Mouse (Mus musculus) hindbrain, postnatal 0 days (tissue): ENCODE results near the gene Tubb4a. TPM values are rescaled to one million over a fixed set of nuclear protein-coding genes. Genes with fewer than 3 reads are reported as not detected.

Source experiments
- ATAC-seq: fragments of 200-750 bp; cut with Nextera tagmentation; 2 replicates; pipeline ENCODE4 v1.8.0; 2017; ENCODE audit warnings: mild to moderate bottlenecking, moderate TSS enrichment, moderate library complexity
- DNase-seq: peaks from one replicate; pipeline ENCODE4 v3.0.0-alpha.2; 2015; ENCODE audit warnings: low spot score
- H3K27ac ChIP-seq: fragments of 300-500 bp; sonication (generic); 2 replicates; pipeline ENCODE4 v1.5.1; 2014; ENCODE audit warnings: mild to moderate bottlenecking
- H3K27me3 ChIP-seq: fragments of 300-500 bp; sonication (generic); 2 replicates; pipeline ENCODE4 v1.6.1; 2014; ENCODE audit warnings: low read length, mixed read lengths; ENCODE audit not compliant: insufficient read depth
- H3K36me3 ChIP-seq: fragments of 300-500 bp; sonication (generic); 2 replicates; pipeline ENCODE4 v1.6.1; 2014; ENCODE audit warnings: low read length, mixed read lengths; ENCODE audit not compliant: insufficient read depth
- H3K4me1 ChIP-seq: fragments of 300-500 bp; sonication (generic); 2 replicates; pipeline ENCODE4 v1.6.1; 2014; ENCODE audit warnings: antibody characterized with exemption, low read length, mixed read lengths; ENCODE audit not compliant: insufficient read depth
- H3K4me2 ChIP-seq: fragments of 300-500 bp; sonication (generic); 2 replicates; pipeline ENCODE4 v1.6.1; 2014; ENCODE audit warnings: low read depth, mild to moderate bottlenecking, low read length, moderate library complexity, mixed read lengths
- H3K4me3 ChIP-seq: fragments of 300-500 bp; sonication (generic); 2 replicates; pipeline ENCODE4 v1.5.1; 2014; ENCODE audit warnings: low read length
- H3K9ac ChIP-seq: fragments of 300-500 bp; sonication (generic); replicated peaks from 2 replicates; pipeline ENCODE4 v1.6.1; 2014; ENCODE audit warnings: mild to moderate bottlenecking, low read length, moderate library complexity, mixed read lengths
- H3K9me3 ChIP-seq: fragments of 300-500 bp; sonication (generic); 2 replicates; pipeline ENCODE4 v1.6.1; 2016; ENCODE audit warnings: low read length, mixed read lengths
- CTCF ChIP-seq: IDR thresholded peaks from 2 replicates; pipeline ENCODE4 v1.5.1; 2016; ENCODE audit warnings: antibody characterized with exemption, control low read depth, low read depth
- WGBS: fragments of 180-500 bp; shearing (Covaris S2); extraction: QIAGEN DNeasy Blood & Tissue Kit; methylation state at CpG from one replicate; pipeline ENCODE4 v1.1.7; 2014; 5-methylcytosine and 5-hydroxymethylcytosine counted together
- polyA plus RNA-seq: library from polyadenylated mRNA; unstranded; fragments of >200 nt; fragmentation: Nextera tagmentation; extraction: Ambion mirVana; gene quantifications from 2 replicates; pipeline ENCODE4 v1.2.1, GENCODE M21; 2015
- total RNA-seq: library from RNA; depleted of rRNA; stranded (reverse); fragments of >200 nt; gene quantifications from 2 replicates; pipeline ENCODE4 v1.2.3, GENCODE M21; 2014

Gene Tubb4a
- total and polyA plus RNA-seq, 2 experiments from 2014 or later, result 209 to 346 TPM

- ATAC-seq, result no peak
- Histone ChIP-seq H3K4me3 (peak overlapping the region; percentile 57; the same call in 1 of the 2 replicates), H3K4me2 (peak overlapping the region; percentile 73), H3K4me1 (peaks cover 6% of the 10 kb centered on the region; the same call in 1 of the 2 replicates), H3K9ac (no peak overlapping the region; the same call in 1 of the 2 replicates), H3K27ac (no peak overlapping the region), H3K36me3 (peaks cover 2% of the 10 kb centered on the region; the same call in 1 of the 2 replicates), H3K9me3 (no peaks in the 10 kb centered on the region), H3K27me3 (no peaks in the 10 kb centered on the region)
- TF ChIP-seq CTCF, result no peak
- no peak for DNase-seq
- WGBS, result 72% methylated on average over 11 of the region's 11 CpGs
These were observed 1.4 kb downstream of the Tubb4a start for GRCm38 (mm10) chr17:57085970-57086757.

DNA sequence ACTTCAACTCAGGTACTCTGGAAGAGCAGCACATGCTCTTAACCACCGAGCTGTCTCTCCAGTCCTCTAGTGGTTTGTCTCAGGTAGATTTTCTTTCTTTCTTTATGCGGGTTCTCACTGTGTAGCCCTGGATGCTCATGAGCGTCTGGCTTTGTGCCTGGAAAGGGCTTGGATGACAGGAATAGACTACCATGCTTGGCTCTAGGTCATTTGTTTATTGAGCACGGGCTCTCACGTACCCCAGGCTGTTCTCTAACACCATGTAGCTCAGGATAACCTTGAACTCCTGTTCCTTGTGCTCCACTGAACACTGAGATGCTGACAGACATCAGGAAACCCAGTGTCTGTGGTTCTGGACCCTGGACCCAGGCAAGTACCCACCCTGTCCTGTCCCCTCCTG, 5.1 kb downstream of the Tubb4a start:
- 85% methylated on average over 5 of the region's 5 CpGs for WGBS
- Histone ChIP-seq H3K4me3 (no peak overlapping the region), H3K27ac (no peak overlapping the region), H3K4me2 (no peak overlapping the region), H3K4me1 (peaks cover 6% of the 10 kb centered on the region; the same call in 1 of the 2 replicates), H3K9me3 (no peaks in the 10 kb centered on the region), H3K9ac (no peak overlapping the region), H3K27me3 (no peaks in the 10 kb centered on the region), H3K36me3 (peaks cover 12% of the 10 kb centered on the region; the same call in 1 of the 2 replicates)
- no peak for ATAC-seq
- no peak for TF ChIP-seq CTCF
- no peak for DNase-seq

DNA sequence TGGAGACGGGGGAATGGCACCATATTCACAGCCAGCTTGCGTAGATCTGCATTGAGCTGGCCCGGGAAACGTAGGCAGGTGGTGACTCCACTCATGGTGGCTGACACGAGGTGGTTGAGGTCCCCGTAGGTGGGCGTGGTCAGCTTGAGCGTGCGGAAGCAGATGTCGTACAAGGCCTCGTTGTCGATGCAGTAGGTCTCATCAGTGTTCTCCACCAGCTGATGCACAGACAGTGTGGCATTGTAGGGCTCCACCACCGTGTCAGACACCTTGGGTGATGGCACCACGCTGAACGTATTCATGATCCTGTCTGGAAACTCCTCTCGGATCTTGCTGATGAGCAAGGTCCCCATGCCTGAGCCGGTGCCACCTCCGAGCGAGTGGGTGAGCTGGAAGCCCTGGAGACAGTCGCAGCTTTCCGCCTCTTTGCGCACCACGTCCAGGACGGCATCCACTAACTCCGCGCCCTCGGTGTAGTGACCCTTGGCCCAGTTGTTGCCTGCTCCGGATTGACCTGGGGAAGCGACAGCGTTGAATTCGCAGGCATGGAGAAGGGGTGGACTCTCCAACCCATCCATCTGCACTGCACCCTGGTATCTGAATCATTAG, 6.2 kb downstream of the Tubb4a start:
- H3K9ac ChIP-seq, result no peak overlapping the region
- TF ChIP-seq CTCF, result no peak
- no peak overlapping the region for H3K4me2 ChIP-seq
- 94% methylated on average over 31 of the region's 31 CpGs for WGBS
- no peak overlapping the region for H3K4me3 ChIP-seq
- ATAC-seq, result no peak
- DNase-seq, result no peak
- H3K9me3 ChIP-seq, result no peaks in the 10 kb centered on the region
- H3K27me3 ChIP-seq, result no peaks in the 10 kb centered on the region
- H3K27ac ChIP-seq, result no peak overlapping the region
- no peaks in the 10 kb centered on the region for H3K4me1 ChIP-seq
- peaks cover 12% of the 10 kb centered on the region; the same call in 1 of the 2 replicates for H3K36me3 ChIP-seq

DNA sequence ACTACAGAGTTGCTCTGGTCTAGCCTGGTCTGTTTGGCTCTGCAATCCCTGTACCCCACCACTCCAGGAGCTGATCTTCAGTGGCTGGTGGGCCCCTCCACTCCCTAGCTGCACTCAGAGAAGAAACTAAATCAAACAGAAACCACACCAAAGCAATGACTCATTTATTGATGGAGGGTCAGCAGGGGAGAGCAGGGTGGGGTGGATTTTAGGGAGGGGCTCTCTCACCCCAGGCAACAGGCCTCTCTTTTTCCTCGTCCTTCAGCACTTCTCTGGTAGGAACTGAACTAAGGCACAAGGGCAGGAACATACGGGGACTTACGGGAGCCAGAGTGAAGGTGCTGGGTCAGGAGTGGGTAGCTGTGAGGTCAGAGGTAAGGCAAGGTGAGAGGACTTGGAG, 7.7 kb downstream of the Tubb4a start:
- Histone ChIP-seq H3K27ac (no peak overlapping the region), H3K9me3 (no peaks in the 10 kb centered on the region), H3K27me3 (no peaks in the 10 kb centered on the region), H3K4me2 (no peak overlapping the region), H3K4me3 (no peak overlapping the region), H3K9ac (no peak overlapping the region), H3K36me3 (peaks cover 12% of the 10 kb centered on the region; the same call in 1 of the 2 replicates), H3K4me1 (no peaks in the 10 kb centered on the region)
- ATAC-seq (no peak), DNase-seq (no peak)
- WGBS, result 76% methylated on average over 3 of the region's 3 CpGs
- no peak for TF ChIP-seq CTCF

DNA sequence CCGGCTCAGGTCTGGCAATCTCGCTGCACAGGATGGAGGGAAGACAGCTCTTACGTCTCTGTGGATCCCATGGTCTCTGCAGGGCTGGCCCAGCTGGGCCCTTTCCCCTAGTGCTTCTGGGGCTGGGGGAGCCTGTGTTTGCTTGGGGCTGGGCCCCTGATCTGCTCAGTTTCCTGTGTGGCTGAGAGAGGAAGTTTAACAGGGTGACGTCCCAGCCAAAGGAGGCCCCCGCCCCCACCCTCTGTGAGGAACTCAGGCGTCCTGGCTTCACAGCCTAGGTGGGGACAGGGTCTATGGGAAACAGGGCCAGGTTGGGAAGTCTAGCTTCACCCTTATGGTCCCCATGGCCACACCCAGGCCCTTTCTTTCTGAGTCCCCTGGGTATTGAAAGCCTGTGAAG, 9.2 kb downstream of the Tubb4a start, which contains the start of gene Dennd1c:
Gene Dennd1c, minus strand, starts transcription at position 179 of the 400 bp plus-strand sequence.
- Histone ChIP-seq H3K4me1 (no peaks in the 10 kb centered on the region), H3K4me2 (no peak within 1 kb of the TSS), H3K36me3 (peaks cover 12% of the 10 kb centered on the region; the same call in 1 of the 2 replicates), H3K27me3 (no peaks in the 10 kb centered on the region), H3K9ac (no peak within 1 kb of the TSS), H3K27ac (no peak within 1 kb of the TSS), H3K9me3 (no peaks in the 10 kb centered on the region), H3K4me3 (no peak within 1 kb of the TSS)
- WGBS, result 60% methylated on average over 6 of the region's 6 CpGs
- TF ChIP-seq CTCF, result no peak
- DNase-seq (no peak), ATAC-seq (no peak)

- Histone ChIP-seq H3K27me3 (no peaks in the 10 kb centered on the region), H3K4me3 (no peak overlapping the region), H3K4me2 (no peak overlapping the region), H3K36me3 (peaks cover 12% of the 10 kb centered on the region; the same call in 1 of the 2 replicates), H3K4me1 (no peaks in the 10 kb centered on the region), H3K9ac (no peak overlapping the region), H3K27ac (no peak overlapping the region), H3K9me3 (no peaks in the 10 kb centered on the region)
- TF ChIP-seq CTCF, result no peak
- 58% methylated on average over 3 of the region's 3 CpGs for WGBS
- ATAC-seq (no peak), DNase-seq (no peak)
These were observed 10.7 kb downstream of the Tubb4a start for GRCm38 (mm10) chr17:57076916-57077315.
